Mouse (Mus musculus) neural tube, embryonic 15.5 days (tissue): ENCODE results near the gene Anapc2. TPM values are rescaled to one million over a fixed set of nuclear protein-coding genes. Genes with fewer than 3 reads are reported as not detected.
A peak's percentile ranks its signal among the peaks of the same experiment; 100 is the strongest.

Experiments
- ATAC-seq: fragments of 200-750 bp; cut with Nextera tagmentation; 2 replicates; pipeline ENCODE4 v1.8.0; 2017; ENCODE audit warnings: mild to moderate bottlenecking, moderate TSS enrichment, moderate library complexity; ENCODE audit not compliant: low FRiP score
- H3K27ac ChIP-seq: fragments of 300-500 bp; sonication (generic); replicated peaks from 2 replicates; pipeline ENCODE4 v1.5.1; 2015; ENCODE audit warnings: mild to moderate bottlenecking, inconsistent platforms
- H3K27me3 ChIP-seq: fragments of 300-500 bp; sonication (generic); replicated peaks from 2 replicates; pipeline ENCODE4 v1.6.1; 2015; ENCODE audit warnings: inconsistent platforms
- H3K36me3 ChIP-seq: fragments of 300-500 bp; sonication (generic); 2 replicates; pipeline ENCODE4 v1.6.1; 2015; ENCODE audit warnings: inconsistent platforms
- H3K4me1 ChIP-seq: fragments of 300-500 bp; sonication (generic); 2 replicates; pipeline ENCODE4 v1.6.1; 2015; ENCODE audit warnings: inconsistent platforms
- H3K4me2 ChIP-seq: fragments of 300-500 bp; sonication (generic); 2 replicates; pipeline ENCODE4 v1.6.1; 2015; ENCODE audit warnings: inconsistent platforms, mild to moderate bottlenecking, moderate library complexity
- H3K4me3 ChIP-seq: fragments of 300-500 bp; sonication (generic); replicated peaks from 2 replicates; pipeline ENCODE4 v1.5.1; 2015; ENCODE audit warnings: mild to moderate bottlenecking, inconsistent platforms
- H3K9ac ChIP-seq: fragments of 300-500 bp; sonication (generic); replicated peaks from 2 replicates; pipeline ENCODE4 v1.6.1; 2015; ENCODE audit warnings: mild to moderate bottlenecking, inconsistent platforms
- H3K9me3 ChIP-seq: fragments of 300-500 bp; sonication (generic); replicated peaks from 2 replicates; pipeline ENCODE4 v1.6.1; 2016; ENCODE audit warnings: inconsistent platforms
- WGBS: fragments of 180-500 bp; shearing (Covaris S2); methylation state at CpG from one replicate; pipeline ENCODE4 v1.1.7; 2015; ENCODE audit warnings: mixed read lengths; 5-methylcytosine and 5-hydroxymethylcytosine counted together
- polyA plus RNA-seq: library from polyadenylated mRNA; unstranded; fragments of >200 nt; fragmentation: Nextera tagmentation; extraction: Ambion mirVana; gene quantifications from 2 replicates; pipeline ENCODE4 v1.2.1, GENCODE M21; 2015

Gene Anapc2
- polyA plus RNA-seq, 1 experiment from 2014 or later, result 125 TPM

DNA sequence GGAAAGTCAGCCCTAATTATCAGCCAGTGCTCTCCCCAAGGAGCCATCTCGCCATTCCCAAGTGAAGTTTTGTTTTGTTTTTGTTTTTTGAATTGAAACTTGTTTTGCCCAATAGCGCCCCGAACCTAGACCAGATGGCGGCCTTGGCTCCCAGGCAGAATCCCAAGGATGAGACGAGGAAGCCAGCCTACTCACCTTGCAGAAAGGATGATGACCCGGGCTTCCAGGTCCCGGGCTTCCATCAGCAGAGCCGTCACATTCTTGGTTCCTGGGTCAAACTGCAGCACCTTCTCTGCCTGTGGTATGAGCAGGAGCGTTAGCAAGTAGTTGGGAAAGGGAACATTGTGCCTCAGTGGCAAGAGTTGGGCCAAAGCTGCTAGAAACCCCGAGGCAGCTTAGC is 37.9 kb downstream of the Anapc2 start:
- no peak for ATAC-seq
- Histone ChIP-seq H3K9ac (no peak overlapping the region), H3K9me3 (no peaks in the 10 kb centered on the region), H3K4me2 (no peak overlapping the region), H3K4me1 (peaks cover 5% of the 10 kb centered on the region), H3K36me3 (peaks cover 83% of the 10 kb centered on the region), H3K27ac (no peak overlapping the region), H3K4me3 (no peak overlapping the region), H3K27me3 (peaks cover 92% of the 10 kb centered on the region)
- WGBS, result 53% methylated on average over 10 of the region's 10 CpGs

- Histone ChIP-seq H3K4me2 (no peak overlapping the region), H3K27ac (no peak overlapping the region), H3K36me3 (peaks cover 87% of the 10 kb centered on the region), H3K27me3 (peaks cover 94% of the 10 kb centered on the region), H3K9me3 (no peaks in the 10 kb centered on the region), H3K9ac (no peak overlapping the region), H3K4me1 (no peaks in the 10 kb centered on the region), H3K4me3 (no peak overlapping the region)
- ATAC-seq, result no peak
- WGBS, result 6% methylated on average over 22 of the region's 22 CpGs
Measured at GRCm38 (mm10) chr2:25310969-25311368, 38.7 kb downstream of the Anapc2 start.

- peaks cover 4% of the 10 kb centered on the region; the same call in 1 of the 2 replicates for H3K4me1 ChIP-seq
- H3K27me3 ChIP-seq, result peaks cover 94% of the 10 kb centered on the region
- no peak overlapping the region for H3K27ac ChIP-seq
- WGBS, result 7% methylated on average over 11 of the region's 11 CpGs
- H3K4me2 ChIP-seq, result no peak overlapping the region
- no peak overlapping the region for H3K4me3 ChIP-seq
- H3K36me3 ChIP-seq, result peaks cover 82% of the 10 kb centered on the region
- H3K9ac ChIP-seq, result no peak overlapping the region
- no peak for ATAC-seq
- no peaks in the 10 kb centered on the region for H3K9me3 ChIP-seq
Measured at GRCm38 (mm10) chr2:25311491-25311891, 39.2 kb downstream of the Anapc2 start.

- peaks cover 20% of the 10 kb centered on the region for H3K36me3 ChIP-seq
- peak overlapping the region; percentile 72 for H3K4me2 ChIP-seq
- peaks cover 27% of the 10 kb centered on the region for H3K4me1 ChIP-seq
- 4% methylated on average over 31 of the region's 31 CpGs for WGBS
- peaks cover 69% of the 10 kb centered on the region for H3K27me3 ChIP-seq
- ATAC-seq, result peak; percentile 72
- H3K9ac ChIP-seq, result peak overlapping the region; percentile 69
- H3K4me3 ChIP-seq, result peak overlapping the region; percentile 66
- H3K9me3 ChIP-seq, result no peaks in the 10 kb centered on the region
- H3K27ac ChIP-seq, result peak overlapping the region; percentile 92
Measured at GRCm38 (mm10) chr2:25318119-25318966, 46.1 kb downstream of the Anapc2 start.

- Histone ChIP-seq H3K27me3 (peaks cover 61% of the 10 kb centered on the region), H3K4me2 (peak within 1 kb of the TSS; percentile 72), H3K36me3 (peaks cover 14% of the 10 kb centered on the region), H3K4me1 (peaks cover 27% of the 10 kb centered on the region), H3K27ac (peak within 1 kb of the TSS; percentile 92), H3K9me3 (no peaks in the 10 kb centered on the region), H3K9ac (peak within 1 kb of the TSS; percentile 69), H3K4me3 (peak within 1 kb of the TSS; percentile 66)
- peak; percentile 87 for ATAC-seq
- 9% methylated on average over 58 of the region's 58 CpGs for WGBS
Measured at GRCm38 (mm10) chr2:25318971-25319773, 46.9 kb downstream of the Anapc2 start, which contains the start of gene Grin1. TSS of gene Grin1 (minus strand) at chr2:25319187.

- peaks cover 52% of the 10 kb centered on the region for H3K27me3 ChIP-seq
- H3K9ac ChIP-seq, result no peak overlapping the region
- no peaks in the 10 kb centered on the region for H3K9me3 ChIP-seq
- peaks cover 6% of the 10 kb centered on the region for H3K36me3 ChIP-seq
- 35% methylated on average over 2 of the region's 2 CpGs for WGBS
- no peak overlapping the region for H3K4me3 ChIP-seq
- no peak for ATAC-seq
- no peak overlapping the region for H3K4me2 ChIP-seq
- H3K27ac ChIP-seq, result no peak overlapping the region
- peaks cover 27% of the 10 kb centered on the region for H3K4me1 ChIP-seq
Measured at GRCm38 (mm10) chr2:25320084-25320483, 47.8 kb downstream of the Anapc2 start.

DNA sequence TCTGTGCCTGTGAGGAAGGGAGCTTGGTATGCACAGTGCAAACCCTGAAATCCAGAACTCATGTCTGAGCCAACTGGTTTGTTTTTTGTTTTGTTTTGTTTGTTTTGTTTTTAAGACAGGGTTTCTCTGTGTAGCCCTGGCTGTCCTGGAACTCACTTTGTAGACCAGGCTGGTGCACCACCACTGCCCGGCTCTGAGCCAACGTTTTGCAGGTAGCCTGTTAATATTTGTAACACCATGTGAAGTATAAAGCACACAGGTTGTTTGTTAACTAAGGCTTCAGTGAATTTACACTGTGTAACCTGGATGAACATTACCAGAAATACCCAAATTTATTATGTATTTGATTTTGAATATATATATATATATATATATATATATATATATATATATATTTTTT is 53.8 kb downstream of the Anapc2 start:
- whole genome bisulfite sequencing, result 83% methylated on average over 2 of the region's 2 CpGs

GRCm38 (mm10) chr2:25328440-25328839 is 56.2 kb downstream of the Anapc2 start:
- no peaks in the 10 kb centered on the region for H3K36me3 ChIP-seq
- 30% methylated on average over 7 of the region's 7 CpGs for WGBS
- no peak overlapping the region for H3K4me2 ChIP-seq
- H3K4me1 ChIP-seq, result peaks cover 14% of the 10 kb centered on the region
- H3K27me3 ChIP-seq, result no peaks in the 10 kb centered on the region; the same call in 1 of the 2 replicates
- H3K4me3 ChIP-seq, result no peak overlapping the region
- H3K27ac ChIP-seq, result no peak overlapping the region
- ATAC-seq, result no peak
- no peaks in the 10 kb centered on the region for H3K9me3 ChIP-seq
- no peak overlapping the region for H3K9ac ChIP-seq

More for the DNA sequence above, 53.8 kb downstream of the Anapc2 start:
- Histone ChIP-seq H3K4me2 (no peak overlapping the region), H3K4me1 (peaks cover under 1% of the 10 kb centered on the region; the same call in 1 of the 2 replicates), H3K9ac (no peak overlapping the region), H3K27me3 (peaks cover 18% of the 10 kb centered on the region), H3K27ac (no peak overlapping the region), H3K36me3 (no peaks in the 10 kb centered on the region), H3K9me3 (no peaks in the 10 kb centered on the region), H3K4me3 (no peak overlapping the region)
- no peak for ATAC-seq

DNA sequence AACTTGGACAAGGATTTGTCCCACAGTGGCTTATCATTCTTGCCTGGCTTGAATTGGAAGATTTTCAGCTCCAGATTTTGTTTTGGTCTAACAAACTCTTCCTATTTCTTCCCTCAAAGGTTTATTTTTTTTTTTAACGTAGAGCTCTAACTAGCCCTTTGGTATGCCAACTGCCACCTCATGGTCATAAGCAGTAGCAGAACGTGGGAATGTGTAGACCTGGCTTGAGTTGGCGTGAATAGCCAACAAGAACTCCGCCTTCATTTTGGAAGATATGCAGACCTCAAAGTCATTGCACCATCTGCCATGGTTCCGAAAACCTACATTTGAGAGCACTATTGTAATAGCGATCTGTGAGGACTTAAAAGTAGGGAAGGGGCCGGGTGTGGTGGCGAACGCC is 59.2 kb downstream of the Anapc2 start:
- peak overlapping the region; percentile 72 for H3K4me3 ChIP-seq
- peaks cover 33% of the 10 kb centered on the region for H3K4me1 ChIP-seq
- no peaks in the 10 kb centered on the region for H3K9me3 ChIP-seq
- peak overlapping the region; percentile 67; the same call in 1 of the 2 replicates for H3K9ac ChIP-seq
- H3K27ac ChIP-seq, result no peak overlapping the region
- peak overlapping the region; percentile 77 for H3K4me2 ChIP-seq
- H3K27me3 ChIP-seq, result no peaks in the 10 kb centered on the region; the same call in 1 of the 2 replicates
- 60% methylated on average over 9 of the region's 9 CpGs for WGBS
- H3K36me3 ChIP-seq, result peaks cover 26% of the 10 kb centered on the region
- ATAC-seq, result no peak

DNA sequence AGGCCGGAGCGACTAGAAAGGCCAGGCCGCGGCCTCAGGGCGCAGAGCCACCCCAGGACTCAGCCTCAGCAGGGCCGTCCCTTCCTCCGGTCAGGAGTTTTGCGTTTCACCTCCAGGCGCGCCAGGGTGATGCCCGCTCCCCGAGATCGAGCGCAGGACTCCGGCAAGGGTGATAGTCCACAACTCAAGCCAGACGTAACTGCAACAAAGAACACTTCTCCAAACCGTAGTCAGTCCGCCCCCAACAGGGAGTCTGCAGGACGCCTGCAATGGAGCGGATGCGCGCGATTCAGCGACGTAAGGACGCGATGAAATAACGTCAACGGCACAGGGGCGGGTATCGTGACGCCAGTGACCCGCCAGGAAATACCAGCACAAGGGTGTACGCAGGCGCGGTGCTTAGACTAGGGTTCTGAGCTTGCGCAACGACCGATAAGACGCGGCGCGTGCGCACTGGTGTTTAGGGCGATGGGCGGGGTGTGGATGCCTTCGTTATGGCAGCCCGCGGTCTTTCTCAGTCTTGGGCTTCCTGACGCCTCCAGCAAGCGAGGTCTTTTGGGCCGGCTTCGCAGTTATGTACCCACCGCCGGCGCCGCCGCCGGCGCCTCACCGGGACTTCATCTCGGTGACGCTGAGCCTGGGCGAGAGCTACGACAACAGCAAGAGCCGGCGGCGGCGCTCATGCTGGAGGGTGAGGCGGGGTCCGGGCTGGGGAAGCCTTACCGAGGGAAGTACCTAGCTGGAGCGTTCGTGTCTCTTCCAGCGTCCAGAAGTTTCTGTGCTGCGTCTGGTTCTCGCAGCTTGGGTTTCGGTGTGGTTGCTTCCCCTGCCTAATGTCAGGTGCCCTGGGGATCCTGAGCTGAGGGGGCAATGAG is 60.2 kb downstream of the Anapc2 start, which contains the start of gene Man1b1:
TSS of gene Man1b1 (plus strand) at position 53 of the 875 bp plus-strand sequence.
- Histone ChIP-seq H3K27ac (peak within 1 kb of the TSS; percentile 86), H3K36me3 (peaks cover 36% of the 10 kb centered on the region), H3K27me3 (no peaks in the 10 kb centered on the region), H3K9me3 (no peaks in the 10 kb centered on the region), H3K4me3 (peak within 1 kb of the TSS; percentile 72), H3K4me2 (peak within 1 kb of the TSS; percentile 82), H3K9ac (peak within 1 kb of the TSS; percentile 79), H3K4me1 (peaks cover 33% of the 10 kb centered on the region)
- WGBS, result under 1% methylated on average over 76 of the region's 78 CpGs
- ATAC-seq, result peak; percentile 99

DNA sequence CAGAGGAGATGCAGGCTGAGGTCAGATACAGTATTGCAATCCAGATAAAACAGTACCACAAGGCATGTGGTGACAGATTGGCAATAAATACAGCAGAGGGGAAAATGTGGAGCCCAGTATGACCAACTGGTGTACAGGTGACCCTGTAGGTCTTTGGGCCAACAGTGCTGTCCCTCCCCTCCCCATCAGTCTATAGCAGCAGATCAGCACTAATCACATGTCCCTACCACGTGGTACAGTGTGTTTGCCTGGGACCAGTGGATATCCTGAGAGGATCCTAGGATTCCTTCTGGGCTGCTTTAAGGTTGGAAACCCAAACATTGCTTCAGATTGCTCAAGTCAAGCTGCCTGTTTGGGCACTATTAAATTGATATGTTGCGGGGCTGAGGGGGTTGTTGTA is 61.3 kb downstream of the Anapc2 start:
- H3K9ac ChIP-seq, result peak overlapping the region; percentile 79
- no peak overlapping the region for H3K27ac ChIP-seq
- no peaks in the 10 kb centered on the region for H3K9me3 ChIP-seq
- H3K4me3 ChIP-seq, result peak overlapping the region; percentile 72
- peaks cover 47% of the 10 kb centered on the region for H3K36me3 ChIP-seq
- H3K27me3 ChIP-seq, result no peaks in the 10 kb centered on the region
- 83% methylated on average over 2 of the region's 2 CpGs for WGBS
- ATAC-seq, result no peak
- peaks cover 33% of the 10 kb centered on the region for H3K4me1 ChIP-seq
- H3K4me2 ChIP-seq, result peak overlapping the region; percentile 82
